Mouse (Mus musculus): ENCODE data around the gene Ppm1a.

DNA sequence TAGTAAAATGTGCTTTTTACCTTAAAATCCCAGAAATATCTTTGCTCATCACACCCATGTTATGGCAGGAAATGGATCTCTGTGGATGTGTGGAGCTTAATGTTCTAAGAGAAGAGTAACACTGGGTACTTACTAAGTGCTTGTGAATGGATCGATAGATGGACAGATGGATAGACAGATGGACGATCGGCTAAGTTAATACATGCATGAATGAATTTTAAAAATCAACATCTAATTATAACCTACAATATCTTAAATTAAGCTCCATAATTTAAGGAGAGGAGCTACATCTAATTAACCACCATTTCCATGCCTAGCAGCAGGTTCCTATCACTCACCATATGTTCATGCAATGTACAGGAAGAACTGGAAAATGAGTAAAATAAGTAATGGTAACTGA is 47.3 kb upstream of the Ppm1a start:
- TF ChIP-seq MYOD1 (IDR thresholded peaks at IDR 0.05; ENCODE audit: control insufficient read depth, insufficient read length, low read depth) (no peak), USF1 (IDR thresholded peaks at IDR 0.05; ENCODE audit: low read depth) (no peak), CTCF (IDR thresholded peaks at IDR 0.05; ENCODE audit: control insufficient read depth, insufficient read depth, insufficient read length) (no peak), MAX (IDR thresholded peaks at IDR 0.05) (no peak), FOSL1 (IDR thresholded peaks at IDR 0.05; ENCODE audit: insufficient read depth, low read length, poor library complexity, severe bottlenecking) (no peak), MYOG (IDR thresholded peaks at IDR 0.05; ENCODE audit: control insufficient read depth, extremely low read depth, insufficient read length) (no peak), CEBPB (IDR thresholded peaks at IDR 0.05; ENCODE audit: low read depth) (no peak)
